Mouse (Mus musculus) liver, embryonic 12.5 days (tissue): ENCODE data around the gene 2310057M21Rik. TPM values are rescaled to one million over a fixed set of nuclear protein-coding genes. Genes with fewer than 3 reads are reported as not detected.
A peak's percentile ranks its signal among the peaks of the same experiment; 100 is the strongest.
"Not testable (repeated sequence)": the region's sequence is repeated elsewhere in the genome, so short reads cannot be mapped to it uniquely, and the experiment has no call there.

Experiments used
- ATAC-seq: fragments of 200-750 bp; cut with Nextera tagmentation; 2 replicates; pipeline ENCODE4 v1.8.0; 2017; ENCODE audit warnings: moderate number of reproducible peaks, mild to moderate bottlenecking, moderate library complexity
- H3K27ac ChIP-seq: fragments of 300-500 bp; sonication (generic); 2 replicates; pipeline ENCODE4 v1.5.1; 2016; ENCODE audit warnings: mild to moderate bottlenecking
- H3K27me3 ChIP-seq: fragments of 300-500 bp; sonication (generic); replicated peaks from 2 replicates; pipeline ENCODE4 v1.6.1; 2016; ENCODE audit warnings: mild to moderate bottlenecking, moderate library complexity
- H3K36me3 ChIP-seq: fragments of 300-500 bp; sonication (generic); 2 replicates; pipeline ENCODE4 v1.6.1; 2016; ENCODE audit warnings: mild to moderate bottlenecking, moderate library complexity
- H3K4me1 ChIP-seq: fragments of 300-500 bp; sonication (generic); 2 replicates; pipeline ENCODE4 v1.6.1; 2016
- H3K4me2 ChIP-seq: fragments of 300-500 bp; sonication (generic); 2 replicates; pipeline ENCODE4 v1.6.1; 2016; ENCODE audit warnings: mild to moderate bottlenecking, moderate library complexity
- H3K4me3 ChIP-seq: fragments of 300-500 bp; sonication (generic); 2 replicates; pipeline ENCODE4 v1.5.1; 2016; ENCODE audit warnings: mild to moderate bottlenecking, moderate library complexity
- H3K9ac ChIP-seq: fragments of 300-500 bp; sonication (generic); 2 replicates; pipeline ENCODE4 v1.6.1; 2016; ENCODE audit warnings: mild to moderate bottlenecking, moderate library complexity
- H3K9me3 ChIP-seq: fragments of 300-500 bp; sonication (generic); replicated peaks from 2 replicates; pipeline ENCODE4 v1.6.1; 2016; ENCODE audit warnings: mild to moderate bottlenecking, moderate library complexity
- WGBS: fragments of 180-500 bp; shearing (Covaris S2); methylation state at CpG from one replicate; pipeline ENCODE4 v1.1.7; 2016; ENCODE audit not compliant: insufficient replicate concordance; 5-methylcytosine and 5-hydroxymethylcytosine counted together
- polyA plus RNA-seq: library from polyadenylated mRNA; unstranded; fragments of >200 nt; fragmentation: Nextera tagmentation; extraction: Ambion mirVana; gene quantifications from 2 replicates; pipeline ENCODE4 v1.2.1, GENCODE M21; 2016

The 2310057M21Rik gene
- 14.3 and 15.7 TPM in 2 replicates for polyA plus RNA-seq

- H3K4me2 ChIP-seq, result peak within 1 kb of the TSS; percentile 93
- WGBS, result under 1% methylated on average over 55 of the region's 55 CpGs
- no peaks in the 10 kb centered on the region for H3K9me3 ChIP-seq
- peak; percentile 95 for ATAC-seq
- H3K36me3 ChIP-seq, result peaks cover 29% of the 10 kb centered on the region
- H3K4me1 ChIP-seq, result peaks cover 20% of the 10 kb centered on the region
- H3K27me3 ChIP-seq, result peaks cover 10% of the 10 kb centered on the region; the same call in 1 of the 2 replicates
- H3K27ac ChIP-seq, result peak within 1 kb of the TSS; percentile 92
- H3K4me3 ChIP-seq, result peak within 1 kb of the TSS; percentile 94
- H3K9ac ChIP-seq, result peak within 1 kb of the TSS; percentile 97
Observed at GRCm38 (mm10) chr7:131362615-131363300, at the start of gene 2310057M21Rik. TSS of gene 2310057M21Rik (minus strand) at chr7:131362759.

GRCm38 (mm10) chr7:131411941-131412270, 49.3 kb upstream of the 2310057M21Rik start:
- H3K9me3 ChIP-seq, result no peaks in the 10 kb centered on the region
- no peak overlapping the region for H3K27ac ChIP-seq
- H3K4me3 ChIP-seq, result peak overlapping the region; percentile 97; the same call in 1 of the 2 replicates
- no peaks in the 10 kb centered on the region for H3K27me3 ChIP-seq
- H3K36me3 ChIP-seq, result peaks cover 4% of the 10 kb centered on the region
- WGBS, result 62% methylated on average over 2 of the region's 2 CpGs
- ATAC-seq, result no peak
- peaks cover 28% of the 10 kb centered on the region for H3K4me1 ChIP-seq
- H3K9ac ChIP-seq, result no peak overlapping the region
- H3K4me2 ChIP-seq, result peak overlapping the region; percentile 93; the same call in 1 of the 2 replicates

- Histone ChIP-seq H3K9me3 (no peaks in the 10 kb centered on the region), H3K4me2 (peak overlapping the region; percentile 93), H3K27me3 (no peaks in the 10 kb centered on the region), H3K36me3 (peaks cover 5% of the 10 kb centered on the region), H3K4me1 (peaks cover 28% of the 10 kb centered on the region), H3K27ac (no peak overlapping the region), H3K9ac (peak overlapping the region; percentile 52), H3K4me3 (peak overlapping the region; percentile 97)
- no peak for ATAC-seq
- 50% methylated on average over 10 of the region's 10 CpGs for WGBS
Observed at GRCm38 (mm10) chr7:131411221-131411940, 48.8 kb upstream of the 2310057M21Rik start.

GRCm38 (mm10) chr7:131410416-131411058, 48.0 kb upstream of the 2310057M21Rik start, which contains the start of the genes Ikzf5 and Acadsb:
TSS of gene Ikzf5 (minus strand) at chr7:131410521.
TSS of gene Acadsb (plus strand) at chr7:131410601.
- Histone ChIP-seq H3K36me3 (peaks cover 5% of the 10 kb centered on the region), H3K4me1 (peaks cover 28% of the 10 kb centered on the region)
- peak; percentile 97 for ATAC-seq

GRCm38 (mm10) chr7:131409988-131410385, 47.4 kb upstream of the 2310057M21Rik start:
- peaks cover 5% of the 10 kb centered on the region for H3K36me3 ChIP-seq
- peak overlapping the region; percentile 87 for H3K27ac ChIP-seq
- peak; percentile 74 for ATAC-seq
- H3K4me3 ChIP-seq, result peak overlapping the region; percentile 97
- H3K9ac ChIP-seq, result peak overlapping the region; percentile 97
- peak overlapping the region; percentile 93 for H3K4me2 ChIP-seq
- H3K27me3 ChIP-seq, result no peaks in the 10 kb centered on the region
- H3K4me1 ChIP-seq, result peaks cover 28% of the 10 kb centered on the region
- under 1% methylated on average over 37 of the region's 38 CpGs for WGBS
- H3K9me3 ChIP-seq, result no peaks in the 10 kb centered on the region

More at GRCm38 (mm10) chr7:131410416-131411058, 48.0 kb upstream of the 2310057M21Rik start, which contains the start of the genes Ikzf5 and Acadsb:
- Histone ChIP-seq H3K27me3 (no peaks in the 10 kb centered on the region), H3K9ac (peak within 1 kb of the TSS; percentile 97), H3K9me3 (no peaks in the 10 kb centered on the region), H3K27ac (peak within 1 kb of the TSS; percentile 87), H3K4me3 (peak within 1 kb of the TSS; percentile 97), H3K4me2 (peak within 1 kb of the TSS; percentile 93)
- 3% methylated on average over 41 of the region's 42 CpGs for WGBS

- H3K9me3 ChIP-seq, result no peaks in the 10 kb centered on the region
- H3K27me3 ChIP-seq, result no peaks in the 10 kb centered on the region
- WGBS, result 6% methylated on average over 16 of the region's 16 CpGs
- H3K4me3 ChIP-seq, result peak overlapping the region; percentile 97
- H3K27ac ChIP-seq, result peak overlapping the region; percentile 87
- ATAC-seq, result 0 out of 2 replicates have a peak, but pooled peaks have one; percentile 8
- H3K4me2 ChIP-seq, result peak overlapping the region; percentile 93
- peak overlapping the region; percentile 97 for H3K9ac ChIP-seq
- H3K4me1 ChIP-seq, result peaks cover 32% of the 10 kb centered on the region
- H3K36me3 ChIP-seq, result peaks cover 5% of the 10 kb centered on the region
Observed at GRCm38 (mm10) chr7:131409321-131409987, 46.9 kb upstream of the 2310057M21Rik start.

- WGBS, result 82% methylated on average over 7 of the region's 7 CpGs
- H3K4me1 ChIP-seq, H3K27ac ChIP-seq, H3K27me3 ChIP-seq, H3K9ac ChIP-seq, ATAC-seq, H3K4me3 ChIP-seq, H3K4me2 ChIP-seq, H3K9me3 ChIP-seq: not testable (repeated sequence)
- H3K36me3 ChIP-seq, result peaks cover 61% of the 10 kb centered on the region
Observed at GRCm38 (mm10) chr7:131391761-131392160, 29.2 kb upstream of the 2310057M21Rik start.

- Histone ChIP-seq H3K9me3 (no peaks in the 10 kb centered on the region), H3K4me1 (peaks cover 23% of the 10 kb centered on the region), H3K36me3 (peaks cover 10% of the 10 kb centered on the region), H3K4me3 (peak overlapping the region; percentile 76), H3K9ac (peak overlapping the region; percentile 88), H3K4me2 (peak overlapping the region; percentile 83), H3K27ac (peak overlapping the region; percentile 91), H3K27me3 (peaks cover 7% of the 10 kb centered on the region; the same call in 1 of the 2 replicates)
- WGBS, result 34% methylated on average over 9 of the region's 9 CpGs
- ATAC-seq, result no peak
Observed at GRCm38 (mm10) chr7:131371880-131372651, 9.5 kb upstream of the 2310057M21Rik start.

- H3K36me3 ChIP-seq, result peaks cover 10% of the 10 kb centered on the region
- H3K4me3 ChIP-seq, result peak overlapping the region; percentile 76
- H3K9me3 ChIP-seq, result no peaks in the 10 kb centered on the region
- H3K9ac ChIP-seq, result peak overlapping the region; percentile 88
- peak; percentile 72 for ATAC-seq
- peak overlapping the region; percentile 83 for H3K4me2 ChIP-seq
- peaks cover 23% of the 10 kb centered on the region for H3K4me1 ChIP-seq
- peak overlapping the region; percentile 91 for H3K27ac ChIP-seq
- H3K27me3 ChIP-seq, result peaks cover 10% of the 10 kb centered on the region; the same call in 1 of the 2 replicates
- 2% methylated on average over 9 of the region's 9 CpGs for WGBS
Observed at GRCm38 (mm10) chr7:131371470-131371860, 8.9 kb upstream of the 2310057M21Rik start.

GRCm38 (mm10) chr7:131370648-131371469, 8.3 kb upstream of the 2310057M21Rik start, which contains the start of gene Pstk:
TSS of gene Pstk (plus strand) at chr7:131371141.
- H3K9me3 ChIP-seq, result no peaks in the 10 kb centered on the region
- H3K4me2 ChIP-seq, result peak within 1 kb of the TSS; percentile 83
- H3K4me3 ChIP-seq, result peak within 1 kb of the TSS; percentile 76
- H3K9ac ChIP-seq, result peak within 1 kb of the TSS; percentile 88
- H3K4me1 ChIP-seq, result peaks cover 23% of the 10 kb centered on the region
- peak within 1 kb of the TSS; percentile 91 for H3K27ac ChIP-seq
- H3K27me3 ChIP-seq, result peaks cover 10% of the 10 kb centered on the region; the same call in 1 of the 2 replicates
- peak; percentile 94 for ATAC-seq
- H3K36me3 ChIP-seq, result peaks cover 10% of the 10 kb centered on the region
- WGBS, result 3% methylated on average over 47 of the region's 47 CpGs
